Mouse (Mus musculus) kidney, postnatal 0 days (tissue): Measurements from ENCODE around the gene Btbd2. TPM values are rescaled to one million over a fixed set of nuclear protein-coding genes. Genes with fewer than 3 reads are reported as not detected.

Experiments
- ATAC-seq: fragments of 200-750 bp; cut with Nextera tagmentation; replicated peaks from 2 replicates; pipeline ENCODE4 v1.8.0; 2017; ENCODE audit warnings: low read depth, moderate number of reproducible peaks, moderate TSS enrichment, moderate library complexity; ENCODE audit not compliant: low FRiP score
- DNase-seq: peaks from one replicate; pipeline ENCODE4 v3.0.0-alpha.2; 2016; ENCODE audit warnings: low spot score
- H3K27ac ChIP-seq: fragments of 300-500 bp; sonication (generic); 2 replicates; pipeline ENCODE4 v1.5.1; 2014; ENCODE audit warnings: mild to moderate bottlenecking
- H3K27me3 ChIP-seq: fragments of 300-500 bp; sonication (generic); 2 replicates; pipeline ENCODE4 v1.6.1; 2014; ENCODE audit warnings: low read length, mixed read lengths; ENCODE audit not compliant: insufficient read depth
- H3K36me3 ChIP-seq: fragments of 300-500 bp; sonication (generic); 2 replicates; pipeline ENCODE4 v1.6.1; 2014; ENCODE audit warnings: low read length, mixed read lengths; ENCODE audit not compliant: insufficient read depth
- H3K4me1 ChIP-seq: fragments of 300-500 bp; sonication (generic); replicated peaks from 2 replicates; pipeline ENCODE4 v1.6.1; 2014; ENCODE audit warnings: antibody characterized with exemption, low read length, mixed read lengths; ENCODE audit not compliant: insufficient read depth
- H3K4me2 ChIP-seq: fragments of 300-500 bp; sonication (generic); 2 replicates; pipeline ENCODE4 v1.6.1; 2014; ENCODE audit warnings: mild to moderate bottlenecking, low read length, moderate library complexity, mixed read lengths
- H3K4me3 ChIP-seq: fragments of 300-500 bp; sonication (generic); replicated peaks from 2 replicates; pipeline ENCODE4 v1.5.1; 2014; ENCODE audit warnings: low read depth, low read length
- H3K9ac ChIP-seq: fragments of 300-500 bp; sonication (generic); 2 replicates; pipeline ENCODE4 v1.6.1; 2014; ENCODE audit warnings: low read depth, low read length
- H3K9me3 ChIP-seq: fragments of 300-500 bp; sonication (generic); replicated peaks from 2 replicates; pipeline ENCODE4 v1.6.1; 2016; ENCODE audit warnings: low read length, inconsistent platforms, mixed read lengths
- CTCF ChIP-seq: IDR thresholded peaks from 2 replicates; pipeline ENCODE4 v1.5.1; 2016; ENCODE audit warnings: antibody characterized with exemption, low read depth, mild to moderate bottlenecking, moderate library complexity
- WGBS: fragments of 180-500 bp; shearing (Covaris S2); extraction: QIAGEN DNeasy Blood & Tissue Kit; methylation state at CpG from one replicate; pipeline ENCODE4 v1.1.7; 2014; 5-methylcytosine and 5-hydroxymethylcytosine counted together
- polyA plus RNA-seq: library from polyadenylated mRNA; unstranded; fragments of >200 nt; fragmentation: Nextera tagmentation; extraction: Ambion mirVana; gene quantifications from 2 replicates; pipeline ENCODE4 v1.2.1, GENCODE M21; 2015

Gene Btbd2
- polyA plus RNA-seq, 1 experiment from 2014 or later, result 62.7 TPM

DNA sequence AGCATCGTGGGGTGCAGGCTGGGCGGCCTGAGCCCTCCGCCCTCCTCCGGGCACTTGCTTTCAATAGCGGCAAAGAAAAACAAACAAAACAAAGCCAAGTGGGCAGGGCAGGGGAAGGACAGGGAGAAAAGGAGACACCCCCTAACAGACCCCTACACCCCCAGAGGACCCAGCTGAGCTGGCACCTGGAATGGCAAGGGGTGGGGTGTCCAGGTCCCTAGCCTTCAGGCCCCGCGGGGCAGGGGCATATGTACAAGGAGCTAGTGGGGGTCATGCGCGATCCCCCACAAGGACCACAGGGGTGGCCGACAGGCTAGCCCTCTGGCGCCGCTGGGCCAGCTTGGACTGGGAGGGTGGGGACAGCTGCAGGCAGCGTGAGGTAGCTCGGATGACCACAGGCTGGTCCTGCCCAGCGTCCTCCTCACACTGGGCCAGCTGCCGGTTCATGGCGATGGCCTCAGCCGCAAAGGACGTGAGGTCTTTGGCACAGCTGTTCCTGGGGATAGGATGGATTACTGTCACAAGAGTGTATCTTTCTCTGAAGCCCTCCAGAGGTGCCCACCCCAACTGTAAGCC is 10.1 kb upstream of the Btbd2 start:
- H3K9ac ChIP-seq, result no peak overlapping the region
- ATAC-seq, result no peak
- H3K36me3 ChIP-seq, result peaks cover 51% of the 10 kb centered on the region
- WGBS, result 74% methylated on average over 19 of the region's 19 CpGs
- no peaks in the 10 kb centered on the region for H3K27me3 ChIP-seq
- no peaks in the 10 kb centered on the region for H3K9me3 ChIP-seq
- H3K4me3 ChIP-seq, result no peak overlapping the region
- H3K27ac ChIP-seq, result peak overlapping the region; percentile 93; the same call in 1 of the 2 replicates
- DNase-seq, result no peak
- no peak for TF ChIP-seq CTCF
- peaks cover 39% of the 10 kb centered on the region for H3K4me1 ChIP-seq
- H3K4me2 ChIP-seq, result no peak overlapping the region

DNA sequence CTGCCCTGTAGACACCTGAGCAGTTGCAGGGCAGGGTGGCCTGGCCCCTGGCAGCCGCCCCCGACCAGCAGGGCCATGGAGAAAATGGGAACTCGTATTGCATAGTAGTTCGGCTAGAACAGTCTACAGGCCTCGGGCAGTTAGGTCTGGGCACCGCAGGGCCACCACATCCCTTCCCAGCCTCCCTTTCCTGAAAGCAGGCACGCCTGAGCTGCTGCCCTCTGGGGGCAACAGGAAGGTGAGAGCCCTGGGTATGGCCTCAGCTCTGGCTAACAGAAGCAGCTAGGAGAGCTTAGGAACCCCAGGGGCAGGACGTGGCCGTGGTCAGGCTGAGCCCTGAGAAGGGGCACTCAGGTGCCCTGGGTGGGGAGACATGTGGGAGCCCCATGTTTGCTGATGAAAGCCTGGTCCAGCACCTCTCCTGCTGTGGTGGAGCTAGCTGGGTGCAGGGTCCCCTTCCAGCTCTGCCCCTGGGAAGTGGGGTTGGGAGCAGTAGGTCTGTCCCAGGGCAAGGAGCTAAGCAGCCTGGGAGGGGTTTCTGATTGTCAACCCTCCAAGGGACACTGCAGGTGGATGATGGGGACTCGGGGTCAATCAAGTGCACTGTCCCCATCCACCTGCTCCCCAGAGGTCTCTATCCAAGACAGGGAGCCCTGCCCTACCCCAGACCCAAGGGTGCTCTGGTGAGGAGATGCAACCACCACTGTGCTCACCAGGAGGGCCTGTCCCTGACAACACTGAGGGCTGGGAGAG is 9.3 kb upstream of the Btbd2 start:
- TF ChIP-seq CTCF, result peak; percentile 43; the same call in 1 of the 2 replicates
- no peak for ATAC-seq
- H3K9me3 ChIP-seq, result no peaks in the 10 kb centered on the region
- 52% methylated on average over 10 of the region's 10 CpGs for WGBS
- no peak overlapping the region for H3K4me2 ChIP-seq
- no peak overlapping the region for H3K4me3 ChIP-seq
- DNase-seq, result no peak
- 0 out of 2 replicates have a peak overlapping the region, but pooled peaks have one; percentile 4 for H3K9ac ChIP-seq
- peak overlapping the region; percentile 93 for H3K27ac ChIP-seq
- no peaks in the 10 kb centered on the region for H3K27me3 ChIP-seq
- peaks cover 45% of the 10 kb centered on the region for H3K36me3 ChIP-seq
- peaks cover 39% of the 10 kb centered on the region for H3K4me1 ChIP-seq

DNA sequence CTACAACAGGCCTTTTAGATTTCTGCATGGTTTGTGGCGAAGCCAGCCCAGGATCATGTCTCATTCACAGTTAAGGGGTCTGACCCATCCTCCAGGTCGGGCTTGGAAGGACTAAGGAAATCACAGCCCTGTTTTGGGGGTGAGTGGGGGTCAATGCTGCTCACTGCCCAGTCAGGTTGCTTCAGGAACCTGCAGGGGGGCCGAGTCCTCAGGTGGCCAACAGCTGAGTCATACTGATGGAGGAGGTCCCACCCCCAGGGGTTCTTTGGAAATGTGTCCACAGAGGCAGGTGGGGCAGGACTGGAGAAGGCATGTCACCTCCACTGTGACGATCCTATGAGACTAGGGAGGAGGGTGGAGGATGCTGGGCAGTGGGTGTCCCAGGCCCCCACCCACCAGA is 8.6 kb upstream of the Btbd2 start:
- no peak for TF ChIP-seq CTCF
- Histone ChIP-seq H3K27ac (peak overlapping the region; percentile 93), H3K4me2 (peak overlapping the region; percentile 44; the same call in 1 of the 2 replicates), H3K36me3 (peaks cover 38% of the 10 kb centered on the region), H3K4me1 (peaks cover 39% of the 10 kb centered on the region), H3K9ac (no peak overlapping the region), H3K9me3 (no peaks in the 10 kb centered on the region), H3K4me3 (no peak overlapping the region), H3K27me3 (no peaks in the 10 kb centered on the region)
- no peak for DNase-seq
- 43% methylated on average over 4 of the region's 4 CpGs for WGBS
- no peak for ATAC-seq

DNA sequence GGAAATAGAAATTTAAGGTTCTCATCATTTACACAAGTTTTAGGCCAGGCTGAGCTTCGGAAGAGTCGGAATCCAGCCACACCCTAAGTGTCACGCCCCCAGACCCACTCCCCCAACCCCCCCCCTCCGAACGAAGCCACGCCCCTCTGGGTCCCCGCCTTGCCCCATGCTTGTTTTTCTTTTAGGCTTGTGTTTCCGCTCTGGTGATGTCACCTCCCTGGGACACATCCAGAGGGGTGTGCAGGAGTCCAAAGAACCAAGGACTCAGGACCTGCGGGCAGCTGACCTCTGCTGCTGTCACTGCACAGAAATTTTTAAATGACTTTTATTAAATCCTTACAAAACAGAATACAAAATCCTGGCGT is 8.1 kb upstream of the Btbd2 start:
- Histone ChIP-seq H3K9me3 (no peaks in the 10 kb centered on the region), H3K27me3 (no peaks in the 10 kb centered on the region), H3K4me3 (0 out of 2 replicates have a peak overlapping the region, but pooled peaks have one; percentile 11), H3K4me2 (peak overlapping the region; percentile 44), H3K9ac (no peak overlapping the region), H3K4me1 (peaks cover 39% of the 10 kb centered on the region), H3K27ac (peak overlapping the region; percentile 93), H3K36me3 (peaks cover 35% of the 10 kb centered on the region)
- no peak for TF ChIP-seq CTCF
- DNase-seq, result peak; percentile 85
- 9% methylated on average over 10 of the region's 10 CpGs for WGBS
- peak; percentile 52 for ATAC-seq

DNA sequence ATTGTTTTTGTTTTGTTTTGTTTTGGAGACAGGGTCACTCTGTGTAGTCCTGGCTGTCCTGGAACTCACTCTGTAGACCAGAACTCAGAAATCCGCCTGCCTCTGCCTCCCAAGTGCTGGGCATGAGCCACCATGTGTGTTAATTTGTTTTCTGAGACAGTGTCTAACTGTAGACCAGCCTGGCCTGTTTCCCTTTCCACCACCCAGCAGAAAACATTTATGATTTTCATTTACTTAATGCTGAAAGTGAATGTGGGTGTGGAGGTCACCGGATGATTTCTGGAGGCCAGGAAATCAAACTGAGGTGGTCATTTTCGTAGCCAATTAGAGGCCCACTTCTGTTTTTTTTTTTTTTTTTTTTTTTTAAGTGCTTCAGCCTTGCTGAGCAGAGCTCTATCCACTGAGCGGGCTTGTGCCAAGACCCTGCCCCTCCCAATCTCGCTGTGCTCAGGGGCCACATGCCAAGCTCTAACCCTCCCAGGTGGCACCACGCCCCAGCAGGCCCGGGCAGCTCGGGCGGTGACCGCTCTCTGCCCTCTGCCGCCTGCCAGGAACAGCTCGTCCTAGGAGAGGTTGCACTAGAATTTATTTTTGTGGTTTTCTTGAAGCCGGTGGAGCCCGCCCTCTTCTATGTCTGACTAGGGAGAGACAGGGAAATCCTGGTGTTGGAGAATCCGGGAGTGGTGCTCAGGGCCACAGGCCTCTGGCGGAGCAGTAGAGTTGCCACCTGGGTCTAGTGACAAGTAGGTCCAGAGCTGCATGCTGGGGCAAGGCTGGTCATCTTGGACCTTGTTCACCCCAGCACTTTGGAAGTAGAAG is 7.5 kb upstream of the Btbd2 start:
- Histone ChIP-seq H3K4me3 (0 out of 2 replicates have a peak overlapping the region, but pooled peaks have one; percentile 11), H3K9me3 (no peaks in the 10 kb centered on the region), H3K4me1 (peaks cover 39% of the 10 kb centered on the region), H3K27ac (peak overlapping the region; percentile 93), H3K36me3 (peaks cover 29% of the 10 kb centered on the region), H3K9ac (peak overlapping the region; percentile 24; the same call in 1 of the 2 replicates), H3K27me3 (no peaks in the 10 kb centered on the region), H3K4me2 (peak overlapping the region; percentile 44)
- peak; percentile 12; the same call in 1 of the 2 replicates for TF ChIP-seq CTCF
- 8% methylated on average over 16 of the region's 16 CpGs for WGBS
- ATAC-seq (peak; percentile 77), DNase-seq (peak; percentile 93)

DNA sequence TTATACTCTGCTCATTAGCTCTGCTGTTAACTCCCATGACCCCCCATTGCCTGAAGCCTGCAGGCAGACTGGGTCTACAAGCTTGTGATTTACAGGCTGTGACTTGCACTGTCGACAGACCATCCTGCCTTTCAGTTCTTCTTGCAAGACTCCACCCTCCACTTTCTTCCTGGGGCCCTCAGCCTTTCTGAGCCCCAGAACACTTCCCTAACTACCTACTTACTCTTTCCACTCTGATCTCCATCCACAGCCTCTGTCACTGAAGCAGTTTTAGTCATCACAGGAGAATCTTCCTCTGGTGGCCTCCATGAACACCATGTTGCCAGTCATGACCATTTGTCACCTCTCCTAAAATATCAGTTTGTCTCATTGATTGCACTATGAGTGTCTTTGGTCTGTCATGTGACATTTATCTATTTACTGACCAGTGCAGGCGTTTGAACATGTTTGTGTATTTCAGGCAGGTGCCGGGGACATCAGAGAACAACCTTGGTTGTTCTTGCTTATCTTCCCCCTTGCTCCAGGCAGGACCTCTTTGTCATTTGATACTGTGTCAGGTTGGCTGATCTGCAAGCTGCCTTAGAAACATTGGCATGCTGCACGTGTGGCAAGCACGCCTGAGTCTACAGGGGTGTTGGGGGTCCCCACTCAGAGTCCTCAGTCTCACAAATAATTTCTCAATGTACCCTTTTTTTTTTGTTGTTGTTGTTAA is 6.8 kb upstream of the Btbd2 start:
- TF ChIP-seq CTCF, result no peak
- Histone ChIP-seq H3K4me1 (peaks cover 42% of the 10 kb centered on the region), H3K4me3 (no peak overlapping the region), H3K4me2 (no peak overlapping the region), H3K27me3 (no peaks in the 10 kb centered on the region), H3K9ac (0 out of 2 replicates have a peak overlapping the region, but pooled peaks have one; percentile 27), H3K27ac (peak overlapping the region; percentile 93), H3K9me3 (no peaks in the 10 kb centered on the region), H3K36me3 (peaks cover 22% of the 10 kb centered on the region)
- WGBS, result 31% methylated on average over 5 of the region's 5 CpGs
- ATAC-seq, result no peak
- no peak for DNase-seq
